Mouse (Mus musculus): ENCODE measurements around the gene Ndst2.

DNA sequence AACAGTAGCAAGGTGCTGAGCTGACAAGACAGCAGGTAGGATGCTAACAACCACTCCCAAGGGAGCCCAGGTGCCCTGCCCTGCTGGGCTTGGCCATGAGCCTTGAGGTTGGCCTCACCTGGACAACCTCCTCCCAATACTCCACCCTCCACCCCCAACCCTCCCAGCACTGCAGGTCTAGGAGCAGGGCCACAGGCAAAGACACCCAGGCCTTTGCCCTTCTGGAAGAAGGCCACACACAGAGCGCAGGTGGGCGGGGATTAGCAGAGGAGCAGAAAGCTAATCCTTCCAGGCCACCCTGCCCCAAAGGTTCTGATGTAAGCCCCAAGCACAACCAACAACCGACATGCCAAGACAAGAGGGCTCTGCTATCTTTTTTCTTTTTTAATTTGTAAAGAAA is 39.0 kb upstream of the Ndst2 start:
- no peak for TF ChIP-seq CTCF (conservative IDR thresholded peaks at IDR 0.05; ENCODE audit: insufficient read depth, insufficient read length, low read depth, low read length)
- no peak for TF ChIP-seq POLR2A (IDR thresholded peaks at IDR 0.05; ENCODE audit: low read depth, low read length)

Data from kidney, adult 2 months (tissue).